Mouse (Mus musculus): ENCODE data around the gene Tmem245. TPM values are rescaled to one million over a fixed set of nuclear protein-coding genes. Genes with fewer than 3 reads are reported as not detected.
"Not testable (repeated sequence)": the region's sequence is repeated elsewhere in the genome, so short reads cannot be mapped to it uniquely, and the experiment has no call there.

Tmem245 gene
- polyA plus RNA-seq, 1 experiment from 2014 or later = 4.8 TPM

DNA sequence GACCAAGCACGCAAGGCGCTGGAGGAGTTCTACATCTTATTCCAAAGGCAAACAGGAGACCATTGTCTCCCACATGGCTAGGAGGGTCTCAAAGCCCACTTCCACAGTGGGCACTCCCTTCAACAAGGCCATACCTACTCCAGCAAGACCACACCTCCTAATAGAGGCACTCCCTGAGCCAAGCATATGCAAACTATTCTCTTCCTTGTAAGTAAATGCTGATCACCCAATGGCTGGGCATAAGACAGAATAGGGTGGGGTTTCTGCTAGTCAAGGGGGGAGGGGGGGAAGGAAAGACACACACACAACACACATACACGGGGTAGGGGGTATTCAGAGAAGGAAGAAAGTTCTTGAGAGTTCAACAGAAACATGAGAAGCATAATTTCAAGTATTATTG is 53.0 kb downstream of the Tmem245 start:
- Histone ChIP-seq H3K27ac (ENCODE audit: low read depth, low read length) (no peak overlapping the region), H3K36me3 (ENCODE audit: control insufficient read depth, insufficient read depth, low read length) (peaks cover 23% of the 10 kb centered on the region), H3K4me2 (ENCODE audit: low read length) (no peak overlapping the region), H3K27me3 (replicated peaks; ENCODE audit: control insufficient read depth, insufficient read depth, low read length) (no peaks in the 10 kb centered on the region), H3K4me3 (ENCODE audit: low read depth, low read length) (no peak overlapping the region), H3K9ac (ENCODE audit: low read length) (no peak overlapping the region), H3K9me3 (replicated peaks; ENCODE audit: control insufficient read depth, low read length) (no peaks in the 10 kb centered on the region), H3K4me1 (ENCODE audit: control insufficient read depth, insufficient read depth, low read length) (no peaks in the 10 kb centered on the region)
- 94% methylated on average over 3 of the region's 3 CpGs for WGBS
- DNase-seq (ENCODE audit: low spot score) (no peak), ATAC-seq (no peak)

DNA sequence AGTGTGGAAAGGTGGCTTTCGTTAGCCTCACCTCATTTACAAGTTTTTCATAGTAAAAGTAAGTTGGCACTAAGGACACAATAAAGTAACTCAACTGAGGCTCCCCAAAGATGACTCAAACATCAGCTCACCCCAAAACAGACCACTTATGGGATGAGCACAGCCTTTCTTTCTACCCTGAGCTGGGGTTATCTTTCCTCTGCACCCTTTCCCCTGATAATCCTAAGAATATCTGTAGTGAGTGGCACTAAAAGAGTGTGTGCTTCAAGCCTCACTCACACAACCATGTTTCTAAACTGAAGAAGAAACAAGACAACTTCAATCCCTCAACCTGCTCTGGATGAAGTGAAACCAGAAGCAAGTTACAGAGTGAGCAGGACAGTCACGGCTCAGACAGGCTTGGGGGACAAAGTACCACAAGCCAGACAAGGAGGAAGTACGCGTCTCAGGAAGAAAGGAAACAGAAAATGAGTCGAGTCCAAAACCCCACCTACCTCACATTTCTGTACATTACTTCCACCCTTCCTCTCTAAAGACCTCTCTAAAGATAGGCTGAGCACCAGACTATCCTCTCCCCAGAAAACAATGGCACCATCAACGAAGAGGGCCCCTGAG is 54.6 kb downstream of the Tmem245 start:
- Histone ChIP-seq H3K4me3 (ENCODE audit: low read depth, low read length) (no peak overlapping the region), H3K27ac (ENCODE audit: low read depth, low read length) (no peak overlapping the region), H3K9ac (ENCODE audit: low read length) (no peak overlapping the region), H3K4me1 (ENCODE audit: control insufficient read depth, insufficient read depth, low read length) (no peaks in the 10 kb centered on the region), H3K36me3 (ENCODE audit: control insufficient read depth, insufficient read depth, low read length) (peaks cover 19% of the 10 kb centered on the region), H3K9me3 (replicated peaks; ENCODE audit: control insufficient read depth, low read length) (no peaks in the 10 kb centered on the region), H3K4me2 (ENCODE audit: low read length) (no peak overlapping the region), H3K27me3 (replicated peaks; ENCODE audit: control insufficient read depth, insufficient read depth, low read length) (no peaks in the 10 kb centered on the region)
- ATAC-seq (no peak), DNase-seq (ENCODE audit: low spot score) (no peak)
- WGBS = 90% methylated on average over 6 of the region's 6 CpGs

DNA sequence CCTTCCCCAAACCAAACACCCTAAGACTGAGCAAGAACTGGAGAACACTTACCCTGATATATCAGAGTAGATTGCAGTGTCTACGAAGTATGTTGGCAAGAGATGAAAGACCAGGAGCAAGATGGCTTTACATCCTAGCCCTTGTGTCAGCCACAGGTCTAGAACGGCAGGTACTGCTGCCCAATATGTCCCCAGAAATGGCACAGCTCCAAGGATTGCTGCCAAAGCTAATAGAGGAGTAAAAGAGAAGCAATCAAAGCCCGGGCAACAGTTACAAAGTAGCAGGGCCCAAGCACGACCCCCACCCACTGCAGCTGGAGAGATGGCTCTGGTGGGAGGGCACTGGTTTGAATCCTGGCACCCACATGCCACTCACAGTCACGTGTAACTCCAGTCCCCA is 58.8 kb downstream of the Tmem245 start:
- Histone ChIP-seq H3K27ac (ENCODE audit: low read depth, low read length) (no peak overlapping the region), H3K27me3 (replicated peaks; ENCODE audit: control insufficient read depth, insufficient read depth, low read length) (no peaks in the 10 kb centered on the region), H3K36me3 (ENCODE audit: control insufficient read depth, insufficient read depth, low read length) (peaks cover 25% of the 10 kb centered on the region), H3K9me3 (replicated peaks; ENCODE audit: control insufficient read depth, low read length) (no peaks in the 10 kb centered on the region), H3K4me1 (ENCODE audit: control insufficient read depth, insufficient read depth, low read length) (no peaks in the 10 kb centered on the region), H3K9ac (ENCODE audit: low read length) (no peak overlapping the region), H3K4me2 (ENCODE audit: low read length) (no peak overlapping the region), H3K4me3 (ENCODE audit: low read depth, low read length) (no peak overlapping the region)
- WGBS = 65% methylated on average over 5 of the region's 5 CpGs
- ATAC-seq (no peak), DNase-seq (ENCODE audit: low spot score) (no peak)

DNA sequence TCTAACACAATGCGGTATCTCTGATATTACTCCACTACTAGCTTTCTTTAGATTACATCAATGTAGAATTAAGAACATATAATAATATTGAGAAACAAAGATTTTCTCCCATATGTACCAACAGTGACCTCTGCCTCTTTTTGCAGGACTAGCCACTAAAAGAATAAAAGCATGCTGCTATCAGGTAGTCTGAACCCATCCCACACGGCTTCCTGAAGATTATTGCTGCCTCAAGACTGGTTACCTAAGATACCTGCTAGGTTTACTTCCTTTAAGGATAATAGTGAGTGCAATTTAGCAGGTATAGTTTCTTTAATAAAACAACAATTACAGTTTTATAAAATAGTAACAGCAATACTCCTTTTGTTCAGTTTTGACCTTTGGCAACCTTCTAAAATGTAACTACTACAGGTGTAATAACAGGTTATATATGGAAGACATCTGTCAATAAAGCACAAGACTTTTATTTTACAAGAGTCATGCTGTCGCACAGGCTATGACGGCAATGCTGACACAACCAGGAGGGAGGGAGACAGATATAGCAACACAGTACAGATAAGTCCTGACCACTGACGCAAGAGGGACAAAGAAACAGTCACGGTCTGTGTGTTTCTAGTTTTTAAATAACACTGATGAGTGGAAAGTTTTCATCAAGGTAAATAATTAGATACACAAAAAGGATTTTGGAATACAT is 60.8 kb downstream of the Tmem245 start:
- no peak for ATAC-seq
- 92% methylated on average over 6 of the region's 6 CpGs for WGBS
- Histone ChIP-seq H3K9ac (ENCODE audit: low read length) (no peak overlapping the region), H3K4me1 (ENCODE audit: control insufficient read depth, insufficient read depth, low read length) (no peaks in the 10 kb centered on the region), H3K4me2 (ENCODE audit: low read length) (no peak overlapping the region), H3K27me3 (replicated peaks; ENCODE audit: control insufficient read depth, insufficient read depth, low read length) (no peaks in the 10 kb centered on the region), H3K4me3 (ENCODE audit: low read depth, low read length) (no peak overlapping the region), H3K9me3 (replicated peaks; ENCODE audit: control insufficient read depth, low read length) (no peaks in the 10 kb centered on the region), H3K36me3 (ENCODE audit: control insufficient read depth, insufficient read depth, low read length) (peaks cover 25% of the 10 kb centered on the region), H3K27ac (ENCODE audit: low read depth, low read length) (no peak overlapping the region)
- DNase-seq (ENCODE audit: low spot score) = no peak

DNA sequence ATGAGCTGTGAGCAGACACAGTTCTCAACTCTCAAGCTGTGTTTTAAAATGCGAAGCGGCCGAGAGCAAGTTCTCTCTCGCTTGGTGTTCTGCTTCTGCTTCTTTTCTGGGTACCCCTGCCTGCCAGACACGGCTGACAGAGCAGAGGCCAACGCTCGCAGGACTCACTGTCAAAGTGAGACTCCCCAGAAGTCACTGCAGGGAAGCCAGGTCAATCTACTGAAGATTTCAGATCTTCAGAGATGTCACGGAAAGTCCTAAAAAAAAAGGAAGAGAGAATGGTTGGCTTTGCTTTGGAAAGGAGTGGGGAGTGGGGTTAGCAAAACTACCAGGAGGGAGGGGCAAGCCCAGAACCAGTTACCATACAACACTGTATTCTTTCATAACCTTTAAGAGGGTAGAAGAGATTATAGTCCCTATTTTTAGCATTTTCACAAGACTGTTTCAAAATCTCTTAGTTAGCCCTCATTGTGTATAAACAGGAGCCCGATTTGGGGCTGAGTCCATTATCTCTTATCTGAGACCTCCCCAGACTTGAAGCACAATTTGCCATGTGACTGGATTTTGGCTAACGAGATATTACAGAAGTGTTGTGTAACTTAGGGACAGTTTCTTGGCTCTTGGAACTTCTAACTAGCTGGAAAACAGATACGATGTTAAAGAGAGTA is 67.1 kb downstream of the Tmem245 start:
- Histone ChIP-seq H3K4me3 (ENCODE audit: low read depth, low read length) (no peak overlapping the region), H3K36me3 (ENCODE audit: control insufficient read depth, insufficient read depth, low read length) (peaks cover 24% of the 10 kb centered on the region), H3K9ac (ENCODE audit: low read length) (no peak overlapping the region), H3K27ac (ENCODE audit: low read depth, low read length) (no peak overlapping the region), H3K4me1 (ENCODE audit: control insufficient read depth, insufficient read depth, low read length) (no peaks in the 10 kb centered on the region), H3K4me2 (ENCODE audit: low read length) (no peak overlapping the region), H3K27me3 (replicated peaks; ENCODE audit: control insufficient read depth, insufficient read depth, low read length) (no peaks in the 10 kb centered on the region), H3K9me3 (replicated peaks; ENCODE audit: control insufficient read depth, low read length) (no peaks in the 10 kb centered on the region)
- ATAC-seq (no peak), DNase-seq (ENCODE audit: low spot score) (no peak)
- WGBS = 83% methylated on average over 11 of the region's 11 CpGs

DNA sequence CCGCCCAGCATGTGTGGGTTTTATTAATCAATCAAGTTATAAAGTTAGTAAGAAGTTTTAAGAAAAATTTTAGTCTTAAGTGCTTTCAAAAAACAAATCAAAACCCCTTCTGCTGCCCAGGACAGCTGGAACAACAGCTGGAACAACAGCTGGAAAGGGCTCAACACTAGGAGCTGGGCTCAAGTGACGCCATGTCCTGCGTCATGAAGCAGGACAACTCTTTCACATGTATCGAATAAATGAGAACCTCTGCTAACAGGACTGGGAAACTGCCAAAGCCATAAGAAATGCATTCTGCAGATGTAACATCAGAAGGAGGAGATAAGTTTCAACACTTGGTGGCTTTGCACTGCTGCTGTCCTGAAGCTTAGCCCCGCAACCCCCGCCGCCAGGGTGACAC is 68.3 kb downstream of the Tmem245 start:
- H3K9ac ChIP-seq (ENCODE audit: low read length) = no peak overlapping the region
- H3K4me2 ChIP-seq (ENCODE audit: low read length) = no peak overlapping the region
- WGBS = 95% methylated on average over 7 of the region's 7 CpGs
- H3K4me1 ChIP-seq (ENCODE audit: control insufficient read depth, insufficient read depth, low read length) = no peaks in the 10 kb centered on the region
- no peaks in the 10 kb centered on the region for H3K9me3 ChIP-seq (replicated peaks; ENCODE audit: control insufficient read depth, low read length)
- DNase-seq (ENCODE audit: low spot score) = no peak
- no peak for ATAC-seq
- H3K36me3 ChIP-seq (ENCODE audit: control insufficient read depth, insufficient read depth, low read length) = peaks cover 23% of the 10 kb centered on the region
- H3K4me3 ChIP-seq (ENCODE audit: low read depth, low read length) = no peak overlapping the region
- H3K27me3 ChIP-seq (replicated peaks; ENCODE audit: control insufficient read depth, insufficient read depth, low read length) = no peaks in the 10 kb centered on the region
- no peak overlapping the region for H3K27ac ChIP-seq (ENCODE audit: low read depth, low read length)

DNA sequence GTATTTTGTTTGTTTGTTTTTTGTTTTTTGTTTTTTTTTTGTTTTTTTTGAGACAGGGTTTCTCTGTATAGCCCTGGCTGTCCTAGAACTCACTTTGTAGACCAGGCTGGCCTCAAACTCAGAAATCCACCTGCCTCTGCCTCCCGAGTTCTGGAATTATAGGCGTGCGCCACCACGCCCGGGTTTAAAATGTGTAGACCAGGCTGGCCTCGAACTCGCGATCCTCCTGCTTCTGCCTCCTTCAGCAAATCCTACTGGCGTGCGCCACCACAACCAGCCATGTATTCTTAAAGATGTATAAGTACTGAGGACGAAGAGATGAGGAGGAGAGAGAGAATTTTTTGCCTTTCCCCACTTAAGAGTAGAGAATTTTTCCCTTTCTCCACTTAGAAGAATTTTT is 76.7 kb downstream of the Tmem245 start:
- not testable (repeated sequence) for DNase-seq (ENCODE audit: low spot score); H3K27me3 ChIP-seq (replicated peaks; ENCODE audit: control insufficient read depth, insufficient read depth, low read length)
- 97% methylated on average over 11 of the region's 11 CpGs for WGBS

DNA sequence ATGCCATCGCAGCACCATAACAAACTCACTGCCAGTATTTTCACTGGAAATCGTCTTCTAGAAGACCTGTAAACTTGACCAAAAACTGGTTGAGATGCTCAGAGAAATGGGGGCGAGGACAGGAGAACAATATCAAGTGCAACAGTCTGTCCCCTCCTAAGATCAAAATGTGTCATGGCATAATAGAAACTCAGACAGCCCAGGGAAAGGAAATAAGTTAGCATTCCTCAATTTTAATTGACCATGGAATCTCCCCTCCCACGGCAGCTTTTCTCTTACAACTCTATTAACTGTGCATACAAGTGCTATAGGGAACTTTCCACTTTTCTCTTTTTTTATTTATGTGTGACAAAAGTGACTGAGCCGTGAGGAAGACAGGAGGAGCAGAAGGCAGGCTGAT is 79.5 kb downstream of the Tmem245 start:
- Histone ChIP-seq H3K4me3 (ENCODE audit: low read depth, low read length) (no peak overlapping the region), H3K4me1 (ENCODE audit: control insufficient read depth, insufficient read depth, low read length) (peaks cover 15% of the 10 kb centered on the region), H3K4me2 (ENCODE audit: low read length) (no peak overlapping the region), H3K9me3 (replicated peaks; ENCODE audit: control insufficient read depth, low read length) (no peaks in the 10 kb centered on the region), H3K9ac (ENCODE audit: low read length) (no peak overlapping the region), H3K36me3 (ENCODE audit: control insufficient read depth, insufficient read depth, low read length) (no peaks in the 10 kb centered on the region; the same call in 1 of the 2 replicates), H3K27ac (ENCODE audit: low read depth, low read length) (no peak overlapping the region), H3K27me3 (replicated peaks; ENCODE audit: control insufficient read depth, insufficient read depth, low read length) (no peaks in the 10 kb centered on the region)
- WGBS = 76% methylated on average over 5 of the region's 5 CpGs
- no peak for ATAC-seq
- no peak for DNase-seq (ENCODE audit: low spot score)

More for the DNA sequence above, 76.7 kb downstream of the Tmem245 start:
- H3K4me2 ChIP-seq (ENCODE audit: low read length); H3K27ac ChIP-seq (ENCODE audit: low read depth, low read length); H3K36me3 ChIP-seq (ENCODE audit: control insufficient read depth, insufficient read depth, low read length); H3K9ac ChIP-seq (ENCODE audit: low read length); ATAC-seq; H3K4me1 ChIP-seq (ENCODE audit: control insufficient read depth, insufficient read depth, low read length); H3K4me3 ChIP-seq (ENCODE audit: low read depth, low read length); H3K9me3 ChIP-seq (replicated peaks; ENCODE audit: control insufficient read depth, low read length): not testable (repeated sequence)

DNA sequence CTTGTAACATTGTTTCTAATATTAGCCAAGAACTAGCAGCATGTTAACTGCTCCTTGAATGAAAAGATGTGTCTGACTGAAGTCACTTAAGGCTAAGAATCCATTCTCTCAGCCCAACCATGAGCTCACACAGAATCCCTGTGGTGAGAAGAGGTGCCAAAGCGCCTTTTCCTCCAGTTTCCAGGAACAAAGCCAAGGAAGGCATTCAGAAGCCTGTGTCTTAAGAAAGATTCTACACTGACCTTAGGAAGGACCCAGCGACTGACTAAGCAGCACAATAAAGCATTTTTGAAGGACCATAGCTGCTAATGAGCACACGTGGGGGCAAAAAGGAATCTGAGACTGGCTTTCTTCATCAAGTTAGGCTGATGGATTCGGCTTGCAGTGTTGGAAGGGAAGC is 81.3 kb downstream of the Tmem245 start:
- H3K27ac ChIP-seq (ENCODE audit: low read depth, low read length) = no peak overlapping the region
- no peaks in the 10 kb centered on the region for H3K9me3 ChIP-seq (replicated peaks; ENCODE audit: control insufficient read depth, low read length)
- no peaks in the 10 kb centered on the region for H3K27me3 ChIP-seq (replicated peaks; ENCODE audit: control insufficient read depth, insufficient read depth, low read length)
- DNase-seq (ENCODE audit: low spot score) = peak; percentile 40
- peaks cover 15% of the 10 kb centered on the region for H3K4me1 ChIP-seq (ENCODE audit: control insufficient read depth, insufficient read depth, low read length)
- no peak overlapping the region for H3K4me2 ChIP-seq (ENCODE audit: low read length)
- 24% methylated on average over 4 of the region's 4 CpGs for WGBS
- no peak overlapping the region for H3K9ac ChIP-seq (ENCODE audit: low read length)
- H3K4me3 ChIP-seq (ENCODE audit: low read depth, low read length) = no peak overlapping the region
- no peak for ATAC-seq
- no peaks in the 10 kb centered on the region for H3K36me3 ChIP-seq (ENCODE audit: control insufficient read depth, insufficient read depth, low read length)

Data from forebrain, embryonic 14.5 days (tissue).